Comparison of ENCODE assay signal across 17 mouse cellular contexts in genomic region chr4:88012774-88013173, GRCm38 (mm10). TPM values are rescaled to one million over a fixed set of nuclear protein-coding genes. Genes with fewer than 3 reads are reported as not detected.
DNase-seq lines count a peak whose midpoint lies in the region; ATAC-seq lines count a peak whose summit lies in the region.
"Had no signal": no experiment of that assay in that cellular context is flagged by ENCODE, and none has a peak within 500 bp of the region (broad histone marks: within the 10 kb centered on the region; RNA-seq: fewer than 3 reads in every experiment).

No protein-coding gene starts in this region.

- 24% methylated on average over 4 of the region's 4 CpGs for WGBS in forebrain, embryonic 14.5 days
- WGBS in forebrain, embryonic 12.5 days: 39% methylated on average over 4 of the region's 4 CpGs
- WGBS in kidney, embryonic 14.5 days: 33% methylated on average over 4 of the region's 4 CpGs
- 20% methylated on average over 4 of the region's 4 CpGs for WGBS in limb, embryonic 13.5 days

- DNase-seq in forebrain, embryonic 14.5 days (ENCODE audit: low spot score): no peak
- DNase-seq in kidney, adult 8-10 months: no peak
- peak; percentile 52 for DNase-seq in embryo, embryonic 10.5 days (ENCODE audit: low spot score)
- no peak for DNase-seq in thymus, postnatal 36 days
- no peak for DNase-seq in thymus, postnatal 0 days (ENCODE audit: low spot score)
- DNase-seq: adrenal gland, adult 2 months; B cell, adult 2 months; cerebellum, adult 11-12 months; gastrocnemius, postnatal 25 days; layer of hippocampus, postnatal 36 days; right cerebral cortex, postnatal 25 days had no signal

- H3K27ac ChIP-seq in forebrain, embryonic 14.5 days (ENCODE audit: low read depth, low read length): no peak overlapping the region
- no peak overlapping the region for H3K27ac ChIP-seq in forebrain, embryonic 12.5 days
- no peak overlapping the region for H3K27ac ChIP-seq in kidney, embryonic 14.5 days (ENCODE audit: low read depth, low read length)
- H3K27ac ChIP-seq in limb, embryonic 13.5 days: no peak overlapping the region
- H3K27ac ChIP-seq: liver, embryonic 15.5 days had no signal

- peaks cover 51% of the 10 kb centered on the region for H3K4me1 ChIP-seq in forebrain, embryonic 14.5 days (ENCODE audit: control insufficient read depth, insufficient read depth, low read length)
- H3K4me1 ChIP-seq in forebrain, embryonic 12.5 days: peaks cover 58% of the 10 kb centered on the region
- H3K4me1 ChIP-seq in kidney, embryonic 14.5 days (ENCODE audit: control insufficient read depth, insufficient read depth, low read length): peaks cover 36% of the 10 kb centered on the region
- peaks cover 44% of the 10 kb centered on the region for H3K4me1 ChIP-seq in limb, embryonic 13.5 days

- no peaks in the 10 kb centered on the region for H3K27me3 ChIP-seq in forebrain, embryonic 14.5 days (replicated peaks; ENCODE audit: control insufficient read depth, insufficient read depth, low read length)
- no peaks in the 10 kb centered on the region for H3K27me3 ChIP-seq in forebrain, embryonic 12.5 days
- no peaks in the 10 kb centered on the region for H3K27me3 ChIP-seq in kidney, embryonic 14.5 days (ENCODE audit: control insufficient read depth, insufficient read depth, low read length)
- H3K27me3 ChIP-seq in limb, embryonic 13.5 days: no peaks in the 10 kb centered on the region
- H3K27me3 ChIP-seq: liver, embryonic 15.5 days; Patski had no signal

- H3K4me2 ChIP-seq in forebrain, embryonic 14.5 days (ENCODE audit: low read length): peak overlapping the region; percentile 16; the same call in 1 of the 2 replicates
- H3K4me2 ChIP-seq in forebrain, embryonic 12.5 days: no peak overlapping the region
- peak overlapping the region; percentile 27; the same call in 1 of the 2 replicates for H3K4me2 ChIP-seq in kidney, embryonic 14.5 days (replicated peaks; ENCODE audit: low read depth, low read length)
- peak overlapping the region; percentile 44 for H3K4me2 ChIP-seq in limb, embryonic 13.5 days (replicated peaks)
- H3K4me2 ChIP-seq: liver, embryonic 15.5 days; midbrain, embryonic 11.5 days had no signal

- peak overlapping the region; percentile 13; the same call in 1 of the 2 replicates for H3K9ac ChIP-seq in forebrain, embryonic 14.5 days (ENCODE audit: low read length)
- H3K9ac ChIP-seq in forebrain, embryonic 12.5 days: no peak overlapping the region
- no peak overlapping the region for H3K9ac ChIP-seq in kidney, embryonic 14.5 days (ENCODE audit: low read depth, low read length)
- H3K9ac ChIP-seq in limb, embryonic 13.5 days: no peak overlapping the region
- H3K9ac ChIP-seq: liver, embryonic 15.5 days had no signal

- H3K4me3 ChIP-seq in forebrain, embryonic 14.5 days (ENCODE audit: low read depth, low read length): no peak overlapping the region
- H3K4me3 ChIP-seq in forebrain, embryonic 12.5 days (replicated peaks): no peak overlapping the region
- H3K4me3 ChIP-seq in kidney, embryonic 14.5 days (ENCODE audit: low read length): no peak overlapping the region
- no peak overlapping the region for H3K4me3 ChIP-seq in limb, embryonic 13.5 days
- H3K4me3 ChIP-seq: liver, embryonic 15.5 days had no signal

- H3K9me3 ChIP-seq in forebrain, embryonic 14.5 days (replicated peaks; ENCODE audit: control insufficient read depth, low read length): no peaks in the 10 kb centered on the region
- H3K9me3 ChIP-seq in forebrain, embryonic 12.5 days: no peaks in the 10 kb centered on the region
- no peaks in the 10 kb centered on the region for H3K9me3 ChIP-seq in kidney, embryonic 14.5 days (ENCODE audit: control insufficient read depth, low read length)
- H3K9me3 ChIP-seq in limb, embryonic 13.5 days: no peaks in the 10 kb centered on the region
- H3K9me3 ChIP-seq: liver, embryonic 15.5 days had no signal

- ATAC-seq in forebrain, embryonic 14.5 days: no peak
- ATAC-seq in forebrain, embryonic 12.5 days (ENCODE audit: low FRiP score): no peak
- ATAC-seq in kidney, embryonic 14.5 days (ENCODE audit: low FRiP score, low TSS enrichment): no peak
- ATAC-seq in limb, embryonic 13.5 days (ENCODE audit: low FRiP score, low read depth): no peak
- ATAC-seq: Patski had no signal

- peaks cover 16% of the 10 kb centered on the region for H3K36me3 ChIP-seq in forebrain, embryonic 14.5 days (ENCODE audit: control insufficient read depth, insufficient read depth, low read length)
- peaks cover 11% of the 10 kb centered on the region for H3K36me3 ChIP-seq in forebrain, embryonic 12.5 days (replicated peaks)
- peaks cover 2% of the 10 kb centered on the region; the same call in 1 of the 2 replicates for H3K36me3 ChIP-seq in kidney, embryonic 14.5 days (ENCODE audit: control insufficient read depth, insufficient read depth, low read length)
- peaks cover 14% of the 10 kb centered on the region; the same call in 1 of the 2 replicates for H3K36me3 ChIP-seq in limb, embryonic 13.5 days
- H3K36me3 ChIP-seq: liver, embryonic 15.5 days had no signal

RNA-seq across cellular contexts. Expression of gene Mllt3, which starts 20.4 kb away (rescaled TPM):
- polyA plus RNA-seq in forebrain, embryonic 14.5 days (2014; fragmentation: Nextera tagmentation; extraction: Ambion mirVana): 95.2 and 108 TPM in 2 replicates
- polyA plus RNA-seq in forebrain, embryonic 12.5 days (2016; fragmentation: Nextera tagmentation; extraction: Ambion mirVana): 81.7 and 82.1 TPM in 2 replicates
- 28.7 and 33.4 TPM in 2 replicates for polyA plus RNA-seq in kidney, embryonic 14.5 days (2014; fragmentation: Nextera tagmentation; extraction: Ambion mirVana)
- polyA plus RNA-seq in limb, embryonic 13.5 days (2015; fragmentation: Nextera tagmentation; extraction: Ambion mirVana): 51.9 and 61.7 TPM in 2 replicates
- 30.0 and 34.7 TPM in 2 replicates for polyA plus RNA-seq in thymus, postnatal 0 days (2015; fragmentation: Nextera tagmentation; extraction: Ambion mirVana)
